Mouse (Mus musculus) layer of hippocampus, adult 2 months (tissue): ENCODE measurements around the gene Mgat5. TPM values are rescaled to one million over a fixed set of nuclear protein-coding genes. Genes with fewer than 3 reads are reported as not detected.

ENCODE experiments used
- DNase-seq, 2 experiments: peaks; one replicate each; pipeline ENCODE4 v3.0.0; 2022; ENCODE audit warnings: low spot score in 2 of 2
- H3K27ac ChIP-seq: fragments of 200-600 bp; 2 replicates; pipeline ENCODE4 v1.8.1; 2022
- H3K4me3 ChIP-seq: fragments of 200-600 bp; 2 replicates; pipeline ENCODE4 v1.8.1; 2022; ENCODE audit warnings: mild to moderate bottlenecking
- CTCF ChIP-seq: fragments of 200-600 bp; conservative IDR thresholded peaks from 2 replicates; pipeline ENCODE4 v1.8.1; 2022; ENCODE audit warnings: antibody characterized with exemption, mild to moderate bottlenecking, moderate library complexity
- total RNA-seq, 2 experiments: library from RNA; stranded (reverse); gene quantifications; 2 replicates each; pipeline ENCODE4 v1.2.3; 2021

The Mgat5 gene
- total RNA-seq, 2 experiments from 2014 or later = 51.0 to 52.4 TPM

- TF ChIP-seq CTCF = no peak
- Histone ChIP-seq H3K27ac (no peak overlapping the region), H3K4me3 (no peak overlapping the region)
- DNase-seq = no peak
Observed at GRCm38 (mm10) chr1:127467238-127467637, 262.4 kb downstream of the Mgat5 start.

DNA sequence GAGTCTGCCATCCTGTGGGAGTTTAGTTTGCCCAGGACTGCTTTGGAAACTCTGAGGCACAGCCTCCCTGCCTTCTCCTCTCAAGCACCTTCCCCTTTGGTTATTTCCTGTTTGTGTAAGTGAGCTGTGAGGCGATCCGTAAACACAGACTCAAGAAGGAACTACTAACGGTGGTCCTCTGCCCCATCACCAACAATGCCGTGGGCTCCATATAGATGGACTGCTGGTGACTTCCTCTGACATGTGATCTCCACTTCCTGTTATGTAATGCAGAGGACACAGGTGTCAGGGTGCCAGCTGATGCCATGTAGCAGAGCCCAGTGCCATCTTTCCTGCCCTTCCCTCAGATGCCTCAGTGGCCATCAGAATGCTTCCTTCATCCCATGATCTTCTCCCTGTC lies 265.4 kb downstream of the Mgat5 start:
- DNase-seq = no peak
- no peak overlapping the region for H3K27ac ChIP-seq
- H3K4me3 ChIP-seq = no peak overlapping the region
- TF ChIP-seq CTCF = no peak

DNA sequence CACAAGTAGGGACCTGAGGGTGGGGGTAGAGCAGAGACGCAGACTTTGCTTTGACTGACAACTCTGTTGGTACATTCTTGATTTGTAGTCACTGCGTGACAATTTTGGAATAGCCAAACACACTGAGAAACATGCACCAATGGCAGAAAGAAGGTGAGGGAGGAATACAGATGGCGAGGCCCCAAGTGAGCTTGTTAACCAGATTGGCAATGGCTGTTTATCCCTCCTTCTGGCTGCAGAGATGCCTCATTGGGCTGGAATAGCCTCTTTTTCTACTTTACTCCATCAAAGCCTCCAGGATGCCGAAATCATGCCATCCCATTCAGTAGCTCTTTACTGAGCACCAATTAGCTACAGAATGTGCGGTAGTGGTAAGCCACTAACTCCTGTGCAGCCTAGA lies 270.9 kb downstream of the Mgat5 start:
- Histone ChIP-seq H3K4me3 (no peak overlapping the region), H3K27ac (no peak overlapping the region)
- no peak for TF ChIP-seq CTCF
- no peak for DNase-seq

DNA sequence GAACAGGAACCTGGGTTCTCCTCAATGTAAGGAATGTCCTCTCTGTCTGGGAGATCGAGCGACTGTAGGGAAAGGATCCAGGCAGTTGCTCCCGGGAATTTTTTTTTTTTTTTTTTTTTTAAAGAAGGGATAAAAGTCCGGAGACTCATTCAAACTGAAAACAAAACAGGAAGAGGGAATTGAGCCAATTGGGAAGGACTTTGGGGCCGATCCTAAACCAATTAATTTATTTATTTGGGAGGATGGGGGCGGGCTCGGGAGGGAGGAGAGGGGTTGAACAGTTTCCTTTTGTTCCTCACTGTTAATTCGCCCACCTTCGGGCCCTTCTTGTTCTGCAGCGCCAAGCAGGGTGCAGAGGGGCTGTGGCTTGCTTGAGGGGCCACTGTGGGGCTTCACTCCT lies 278.1 kb downstream of the Mgat5 start:
- no peak overlapping the region for H3K4me3 ChIP-seq

GRCm38 (mm10) chr1:127484188-127484587 lies 279.4 kb downstream of the Mgat5 start:
- peak; percentile 20; the same call in 1 of the 2 replicates for TF ChIP-seq CTCF
- Histone ChIP-seq H3K27ac (no peak overlapping the region), H3K4me3 (no peak overlapping the region)
- DNase-seq = peak in 1 of 2 experiments; percentile 19

More for the DNA sequence above, 278.1 kb downstream of the Mgat5 start:
- no peak for DNase-seq
- no peak for TF ChIP-seq CTCF
- peak overlapping the region; percentile 74 for H3K27ac ChIP-seq

GRCm38 (mm10) chr1:127484826-127485225 lies 280.0 kb downstream of the Mgat5 start:
- peak; percentile 85 for TF ChIP-seq CTCF

DNA sequence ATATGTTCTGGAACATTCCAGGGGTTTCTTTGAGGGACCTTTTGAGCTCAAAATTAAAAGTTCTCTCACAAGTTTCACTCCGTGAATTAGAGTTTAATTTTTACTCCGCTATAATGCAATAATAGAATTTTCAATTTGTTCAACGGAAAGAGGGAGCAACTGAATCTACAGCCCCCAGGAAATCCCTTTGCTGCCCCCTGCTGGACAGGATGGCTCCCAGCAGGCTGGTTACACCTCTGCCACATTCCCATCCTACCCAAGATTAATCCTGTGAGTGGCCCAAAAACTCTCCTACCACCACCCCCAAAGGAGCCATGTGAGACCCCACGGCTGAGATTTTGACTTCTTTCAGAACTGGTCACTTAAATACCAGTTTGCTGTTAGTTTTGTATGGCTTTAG lies 282.3 kb downstream of the Mgat5 start:
- TF ChIP-seq CTCF = peak; percentile 84
- Histone ChIP-seq H3K4me3 (no peak overlapping the region), H3K27ac (no peak overlapping the region)
- peak; percentile 30 to 67 for DNase-seq

More at GRCm38 (mm10) chr1:127484826-127485225, 280.0 kb downstream of the Mgat5 start:
- no peak overlapping the region for H3K27ac ChIP-seq
- no peak overlapping the region for H3K4me3 ChIP-seq
- peak in 1 of 2 experiments; percentile 68 for DNase-seq

- Histone ChIP-seq H3K4me3 (no peak overlapping the region), H3K27ac (no peak overlapping the region)
- TF ChIP-seq CTCF = peak; percentile 90
- peak in 1 of 2 experiments; percentile 41 for DNase-seq
Observed at GRCm38 (mm10) chr1:127496737-127497543, 292.1 kb downstream of the Mgat5 start.

DNA sequence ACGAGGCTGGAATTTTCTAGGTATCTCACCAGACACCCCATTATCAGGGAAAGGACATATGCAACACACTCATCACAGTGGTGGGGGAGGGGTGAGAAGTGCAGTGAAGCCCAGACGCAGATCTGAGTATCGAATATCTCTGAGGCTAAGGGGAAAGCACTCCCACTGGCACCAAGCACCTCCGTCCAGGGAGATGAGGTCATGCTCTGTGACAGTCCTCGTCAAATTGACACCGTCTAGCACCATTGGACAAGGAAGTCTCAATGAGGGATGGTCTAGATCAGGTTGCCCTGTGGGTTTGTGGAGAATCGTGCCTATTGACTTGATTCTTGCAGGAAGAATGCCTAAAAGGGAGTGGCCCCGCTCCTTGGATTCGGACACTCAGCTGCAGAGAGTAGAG lies 293.9 kb downstream of the Mgat5 start:
- TF ChIP-seq CTCF = no peak
- H3K27ac ChIP-seq = no peak overlapping the region

GRCm38 (mm10) chr1:127500219-127500618 lies 295.4 kb downstream of the Mgat5 start:
- peak; percentile 70 to 91 for DNase-seq
- TF ChIP-seq CTCF = peak; percentile 98
- H3K27ac ChIP-seq = no peak overlapping the region

More for the DNA sequence above, 293.9 kb downstream of the Mgat5 start:
- H3K4me3 ChIP-seq = no peak overlapping the region
- no peak for DNase-seq

GRCm38 (mm10) chr1:127500701-127501100 lies 295.9 kb downstream of the Mgat5 start:
- DNase-seq = no peak
- TF ChIP-seq CTCF = no peak
- Histone ChIP-seq H3K27ac (no peak overlapping the region), H3K4me3 (no peak overlapping the region)

More at GRCm38 (mm10) chr1:127500219-127500618, 295.4 kb downstream of the Mgat5 start:
- H3K4me3 ChIP-seq = no peak overlapping the region

- no peak for DNase-seq
- H3K27ac ChIP-seq = no peak overlapping the region
- TF ChIP-seq CTCF = no peak
- no peak overlapping the region for H3K4me3 ChIP-seq
Observed at GRCm38 (mm10) chr1:127507042-127507650, 302.3 kb downstream of the Mgat5 start.

- TF ChIP-seq CTCF = no peak
- Histone ChIP-seq H3K4me3 (no peak overlapping the region), H3K27ac (no peak overlapping the region)
- DNase-seq = no peak
Observed at GRCm38 (mm10) chr1:127508067-127508739, 303.4 kb downstream of the Mgat5 start.
